Mouse (Mus musculus) heart, embryonic 10.5 days (tissue): ENCODE measurements at regions not wholly inside any gene's neighbourhood (a gene's known extent, or its start where the extent isn't known, plus 50 kb on each side); places are given as distances from the start of the nearest gene placed in this dataset.

ENCODE experiments used
- DNase-seq: peaks from one replicate; pipeline ENCODE4 v3.0.0-alpha.2; 2017; ENCODE audit warnings: low spot score
- H3K27ac ChIP-seq: fragments of 300-500 bp; sonication (generic); 2 replicates; pipeline ENCODE4 v1.5.1; 2016; ENCODE audit warnings: mild to moderate bottlenecking
- H3K27me3 ChIP-seq: fragments of 300-500 bp; sonication (generic); 2 replicates; pipeline ENCODE4 v1.6.1; 2016; ENCODE audit warnings: mild to moderate bottlenecking; ENCODE audit not compliant: poor library complexity, insufficient read depth, severe bottlenecking
- H3K36me3 ChIP-seq: fragments of 300-500 bp; sonication (generic); 2 replicates; pipeline ENCODE4 v1.6.1; 2016; ENCODE audit warnings: mild to moderate bottlenecking, moderate library complexity
- H3K4me1 ChIP-seq: fragments of 300-500 bp; sonication (generic); 2 replicates; pipeline ENCODE4 v1.6.1; 2016; ENCODE audit warnings: mild to moderate bottlenecking
- H3K4me3 ChIP-seq: fragments of 300-500 bp; sonication (generic); 2 replicates; pipeline ENCODE4 v1.5.1; 2016; ENCODE audit warnings: mild to moderate bottlenecking, moderate library complexity
- H3K9me3 ChIP-seq: fragments of 300-500 bp; sonication (generic); 2 replicates; pipeline ENCODE4 v1.6.1; 2016; ENCODE audit warnings: mild to moderate bottlenecking, moderate library complexity
- WGBS: fragments of 180-500 bp; shearing (Covaris S2); methylation state at CpG from one replicate; pipeline ENCODE4 v1.1.7; 2016; 5-methylcytosine and 5-hydroxymethylcytosine counted together

- H3K27me3 ChIP-seq: no peaks in the 10 kb centered on the region
- 55% methylated on average over 2 of the region's 2 CpGs for WGBS
- H3K36me3 ChIP-seq: no peaks in the 10 kb centered on the region
- H3K9me3 ChIP-seq: no peaks in the 10 kb centered on the region
- H3K27ac ChIP-seq: no peak overlapping the region
- H3K4me1 ChIP-seq: 0 out of 2 replicates have a peak, but pooled peaks cover 4% of the 10 kb centered on the region
- H3K4me3 ChIP-seq: no peak overlapping the region
- no peak for DNase-seq
These were observed 829.0 kb upstream of the Car8 start for GRCm38 (mm10) chr4:9067874-9068273.

DNA sequence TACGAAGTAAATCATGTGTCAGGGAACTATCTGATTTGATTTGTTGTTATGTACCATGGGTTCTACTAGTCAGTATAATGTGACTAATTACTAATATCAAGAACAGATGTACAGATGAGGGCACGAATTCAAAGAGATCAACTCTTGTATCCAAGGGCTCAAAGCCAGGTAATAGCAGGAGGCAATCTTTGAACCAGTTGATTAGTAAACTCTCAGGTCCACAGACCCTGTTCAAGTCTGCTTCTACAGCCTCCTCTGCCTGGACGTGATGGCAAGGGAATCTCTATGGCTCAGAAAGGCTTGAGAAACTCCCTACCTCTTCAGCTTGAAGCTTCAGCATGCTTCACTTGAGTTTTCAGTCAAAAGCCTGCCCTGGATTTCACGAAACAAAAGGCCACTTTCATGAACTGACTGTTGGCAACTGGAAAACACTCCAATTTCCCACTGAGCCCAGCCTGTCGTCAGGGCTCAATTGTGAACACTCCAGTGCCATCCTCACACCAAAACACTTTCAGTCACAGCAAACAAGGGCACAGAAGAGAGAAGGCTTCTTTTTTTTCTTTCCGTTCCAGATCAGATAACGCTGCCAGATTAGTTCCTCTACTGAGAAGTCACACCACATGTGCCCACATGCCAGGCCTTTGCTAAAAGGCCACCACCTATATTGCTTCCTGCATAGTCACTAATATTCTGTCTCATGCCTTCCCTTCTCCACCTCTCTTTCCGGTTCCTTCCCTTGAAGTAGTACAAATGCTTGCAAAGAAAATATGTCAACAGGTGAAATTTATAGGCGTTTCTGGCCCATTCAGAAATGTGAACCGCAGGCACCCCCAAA, 827.4 kb upstream of the Car8 start:
- no peak overlapping the region for H3K4me3 ChIP-seq
- no peaks in the 10 kb centered on the region for H3K36me3 ChIP-seq
- H3K27ac ChIP-seq: no peak overlapping the region
- H3K27me3 ChIP-seq: no peaks in the 10 kb centered on the region
- WGBS: 71% methylated on average over 10 of the region's 10 CpGs
- DNase-seq: no peak
- no peaks in the 10 kb centered on the region for H3K9me3 ChIP-seq
- 0 out of 2 replicates have a peak, but pooled peaks cover 4% of the 10 kb centered on the region for H3K4me1 ChIP-seq

- 58% methylated on average over 3 of the region's 3 CpGs for WGBS
- H3K9me3 ChIP-seq: no peaks in the 10 kb centered on the region
- no peaks in the 10 kb centered on the region for H3K27me3 ChIP-seq
- H3K4me3 ChIP-seq: no peak overlapping the region
- H3K36me3 ChIP-seq: no peaks in the 10 kb centered on the region
- no peak for DNase-seq
- peaks cover 18% of the 10 kb centered on the region for H3K4me1 ChIP-seq
- H3K27ac ChIP-seq: no peak overlapping the region
These were observed 823.1 kb upstream of the Car8 start for GRCm38 (mm10) chr4:9061941-9062340.

DNA sequence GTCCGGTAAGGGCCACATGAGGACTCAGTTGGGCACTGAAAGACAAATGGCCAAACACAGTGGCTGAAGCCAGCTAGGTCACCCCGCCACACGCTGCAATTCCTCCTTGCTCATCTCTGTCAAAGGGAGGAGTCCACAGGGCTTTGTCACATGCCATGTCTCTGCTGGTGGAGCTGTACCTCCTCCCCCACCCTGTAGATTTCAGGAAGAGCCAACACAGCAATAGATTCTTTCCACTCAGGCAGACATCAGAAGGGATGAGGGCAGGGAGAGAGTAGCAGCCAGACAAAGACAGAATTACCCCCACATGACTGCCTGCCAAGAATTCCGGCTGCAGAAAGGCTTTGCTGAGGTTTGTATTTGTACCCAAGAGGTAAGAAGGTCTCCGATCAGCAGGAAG, 821.4 kb upstream of the Car8 start:
- Histone ChIP-seq H3K36me3 (no peaks in the 10 kb centered on the region), H3K27ac (peak overlapping the region; percentile 36; the same call in 1 of the 2 replicates), H3K27me3 (no peaks in the 10 kb centered on the region), H3K4me1 (peaks cover 18% of the 10 kb centered on the region), H3K9me3 (no peaks in the 10 kb centered on the region), H3K4me3 (no peak overlapping the region)
- 58% methylated on average over 5 of the region's 5 CpGs for WGBS
- DNase-seq: no peak

DNA sequence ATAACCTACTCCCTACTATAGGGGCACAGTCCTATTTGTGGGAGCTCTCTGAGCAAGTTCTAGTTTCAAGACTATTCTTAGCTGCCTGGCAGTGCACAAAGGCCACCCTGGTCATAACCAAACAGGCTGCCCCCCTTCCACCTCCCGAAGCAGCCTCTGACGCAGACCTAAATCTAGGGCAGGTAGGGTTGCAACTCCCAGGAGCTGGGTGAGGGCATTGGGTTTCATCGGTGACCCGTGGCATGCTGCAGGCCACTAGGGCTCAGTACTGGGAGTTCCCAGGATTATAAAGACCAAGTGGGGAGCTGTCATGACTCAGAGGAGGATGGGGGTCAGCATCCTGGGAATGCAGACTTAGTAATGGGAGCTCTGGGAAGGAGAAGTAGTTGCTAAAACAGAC, 818.8 kb upstream of the Car8 start:
- 58% methylated on average over 4 of the region's 4 CpGs for WGBS
- no peak for DNase-seq
- Histone ChIP-seq H3K36me3 (no peaks in the 10 kb centered on the region), H3K4me1 (peaks cover 18% of the 10 kb centered on the region), H3K9me3 (no peaks in the 10 kb centered on the region), H3K27ac (no peak overlapping the region; the same call in 1 of the 2 replicates), H3K4me3 (no peak overlapping the region), H3K27me3 (no peaks in the 10 kb centered on the region)

- WGBS: 90% methylated on average over 7 of the region's 7 CpGs
- Histone ChIP-seq H3K4me1 (peaks cover 18% of the 10 kb centered on the region), H3K4me3 (no peak overlapping the region), H3K9me3 (no peaks in the 10 kb centered on the region), H3K27ac (no peak overlapping the region), H3K27me3 (no peaks in the 10 kb centered on the region), H3K36me3 (no peaks in the 10 kb centered on the region)
- DNase-seq: no peak
These were observed 818.3 kb upstream of the Car8 start for GRCm38 (mm10) chr4:9057113-9057512.

GRCm38 (mm10) chr4:9055876-9056275, 817.0 kb upstream of the Car8 start:
- H3K9me3 ChIP-seq: no peaks in the 10 kb centered on the region
- 83% methylated on average over 4 of the region's 4 CpGs for WGBS
- no peaks in the 10 kb centered on the region for H3K27me3 ChIP-seq
- no peak overlapping the region for H3K4me3 ChIP-seq
- H3K27ac ChIP-seq: no peak overlapping the region
- peaks cover 18% of the 10 kb centered on the region for H3K4me1 ChIP-seq
- H3K36me3 ChIP-seq: no peaks in the 10 kb centered on the region
- no peak for DNase-seq

DNA sequence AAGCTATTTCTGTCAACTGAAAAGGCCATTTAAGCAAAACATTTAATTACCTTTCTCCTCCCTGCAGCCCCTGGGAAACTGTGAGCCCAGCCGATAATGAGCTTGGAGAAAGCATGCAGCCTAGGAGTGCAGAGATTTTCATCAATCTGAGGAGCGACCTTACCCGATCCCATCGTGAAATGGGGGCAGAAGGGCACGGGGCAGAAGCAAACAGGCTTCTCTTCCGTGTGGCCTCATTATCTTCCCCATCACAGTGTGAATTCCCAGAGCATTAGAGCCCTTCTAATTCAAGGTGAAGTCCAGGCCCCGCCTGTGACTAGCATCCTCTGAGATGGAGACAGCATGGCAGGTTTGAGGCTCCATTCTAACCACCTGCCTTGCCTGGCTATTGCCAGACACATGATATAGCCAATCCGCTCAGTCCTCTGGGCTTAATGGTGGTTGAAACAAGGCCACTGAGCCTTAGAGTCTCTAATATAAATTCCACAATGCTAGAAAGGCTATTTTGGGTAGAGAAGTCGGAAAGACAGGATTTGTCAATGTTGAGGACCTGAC, 816.5 kb upstream of the Car8 start:
- WGBS: 61% methylated on average over 9 of the region's 9 CpGs
- no peak overlapping the region for H3K4me3 ChIP-seq
- H3K27ac ChIP-seq: no peak overlapping the region
- no peaks in the 10 kb centered on the region for H3K27me3 ChIP-seq
- no peaks in the 10 kb centered on the region for H3K36me3 ChIP-seq
- no peak for DNase-seq
- peaks cover 15% of the 10 kb centered on the region for H3K4me1 ChIP-seq
- no peaks in the 10 kb centered on the region for H3K9me3 ChIP-seq

DNA sequence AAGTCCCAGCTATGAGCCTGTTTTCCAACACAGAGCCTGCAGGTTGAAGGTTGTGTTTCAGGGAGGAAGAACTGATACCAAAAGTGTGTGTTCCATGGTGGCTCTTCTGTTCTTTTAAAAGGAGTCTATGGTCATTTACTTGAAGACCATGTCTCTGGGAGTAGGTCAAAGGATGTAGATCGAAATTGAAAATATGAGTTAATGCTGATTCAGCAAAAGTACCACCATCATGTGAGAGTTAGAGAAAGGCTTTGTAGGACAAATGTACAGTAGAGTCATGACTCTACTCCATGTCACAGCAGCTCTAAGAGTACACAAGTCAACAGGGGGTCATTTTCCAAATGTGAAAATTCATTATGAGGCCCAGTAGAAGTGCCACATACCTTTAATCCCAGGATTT, 810.0 kb upstream of the Car8 start:
- H3K9me3 ChIP-seq: no peaks in the 10 kb centered on the region
- H3K4me3 ChIP-seq: no peak overlapping the region
- DNase-seq: no peak
- WGBS: 77% methylated on average over 1 of the region's 1 CpGs
- no peaks in the 10 kb centered on the region for H3K36me3 ChIP-seq
- H3K27ac ChIP-seq: no peak overlapping the region
- peaks cover 10% of the 10 kb centered on the region; the same call in 1 of the 2 replicates for H3K4me1 ChIP-seq
- H3K27me3 ChIP-seq: no peaks in the 10 kb centered on the region

- Histone ChIP-seq H3K9me3 (no peaks in the 10 kb centered on the region), H3K27me3 (no peaks in the 10 kb centered on the region), H3K4me3 (no peak overlapping the region), H3K36me3 (no peaks in the 10 kb centered on the region), H3K27ac (no peak overlapping the region), H3K4me1 (peaks cover 10% of the 10 kb centered on the region; the same call in 1 of the 2 replicates)
- no peak for DNase-seq
- 50% methylated on average over 4 of the region's 4 CpGs for WGBS
These were observed 808.3 kb upstream of the Car8 start for GRCm38 (mm10) chr4:9047151-9047550.

- no peaks in the 10 kb centered on the region for H3K27me3 ChIP-seq
- H3K4me3 ChIP-seq: no peak overlapping the region
- DNase-seq: no peak
- peaks cover 10% of the 10 kb centered on the region; the same call in 1 of the 2 replicates for H3K4me1 ChIP-seq
- H3K27ac ChIP-seq: no peak overlapping the region
- no peaks in the 10 kb centered on the region for H3K36me3 ChIP-seq
- 76% methylated on average over 14 of the region's 14 CpGs for WGBS
- H3K9me3 ChIP-seq: no peaks in the 10 kb centered on the region
These were observed 807.6 kb upstream of the Car8 start for GRCm38 (mm10) chr4:9046436-9046835.

GRCm38 (mm10) chr4:9046030-9046429, 807.2 kb upstream of the Car8 start:
- Histone ChIP-seq H3K4me1 (peaks cover 10% of the 10 kb centered on the region; the same call in 1 of the 2 replicates), H3K9me3 (no peaks in the 10 kb centered on the region), H3K36me3 (no peaks in the 10 kb centered on the region), H3K4me3 (no peak overlapping the region), H3K27me3 (no peaks in the 10 kb centered on the region), H3K27ac (no peak overlapping the region)
- 84% methylated on average over 4 of the region's 4 CpGs for WGBS
- DNase-seq: no peak

- H3K9me3 ChIP-seq: no peaks in the 10 kb centered on the region
- 56% methylated on average over 4 of the region's 4 CpGs for WGBS
- H3K4me1 ChIP-seq: peaks cover 12% of the 10 kb centered on the region; the same call in 1 of the 2 replicates
- no peak overlapping the region for H3K27ac ChIP-seq
- DNase-seq: no peak
- H3K27me3 ChIP-seq: no peaks in the 10 kb centered on the region
- no peaks in the 10 kb centered on the region for H3K36me3 ChIP-seq
- H3K4me3 ChIP-seq: no peak overlapping the region
These were observed 797.2 kb upstream of the Car8 start for GRCm38 (mm10) chr4:9036005-9036404.
